21 mouse cellular contexts compared by ENCODE assay signal in genomic region chr2:50111169-50111568, GRCm38 (mm10). TPM values are rescaled to one million over a fixed set of nuclear protein-coding genes. Genes with fewer than 3 reads are reported as not detected.
DNase-seq lines count a peak whose midpoint lies in the region; ATAC-seq lines count a peak whose summit lies in the region.
"Had no signal": no experiment of that assay in that cellular context is flagged by ENCODE, and none has a peak within 500 bp of the region (broad histone marks: within the 10 kb centered on the region; RNA-seq: fewer than 3 reads in every experiment).

No protein-coding gene starts in this region.

- no peak overlapping the region for H3K4me3 ChIP-seq in heart, embryonic 13.5 days
- H3K4me3 ChIP-seq in midbrain, embryonic 16.5 days (ENCODE audit: low read depth, low read length): no peak overlapping the region
- no peak overlapping the region for H3K4me3 ChIP-seq in midbrain, embryonic 15.5 days
- no peak overlapping the region for H3K4me3 ChIP-seq in neural tube, embryonic 15.5 days (replicated peaks)
- H3K4me3 ChIP-seq: embryonic facial prominence, embryonic 12.5 days; forebrain, embryonic 13.5 days; heart, embryonic 15.5 days; hindbrain, embryonic 15.5 days had no signal

- no peaks in the 10 kb centered on the region for H3K36me3 ChIP-seq in heart, embryonic 13.5 days
- no peaks in the 10 kb centered on the region for H3K36me3 ChIP-seq in midbrain, embryonic 16.5 days (ENCODE audit: control insufficient read depth, insufficient read depth, low read length)
- H3K36me3 ChIP-seq in midbrain, embryonic 15.5 days (replicated peaks): no peaks in the 10 kb centered on the region
- H3K36me3 ChIP-seq in neural tube, embryonic 15.5 days: no peaks in the 10 kb centered on the region
- H3K36me3 ChIP-seq: embryonic facial prominence, embryonic 12.5 days; heart, embryonic 15.5 days; hindbrain, embryonic 15.5 days had no signal

- H3K9ac ChIP-seq in heart, embryonic 13.5 days: no peak overlapping the region
- no peak overlapping the region for H3K9ac ChIP-seq in midbrain, embryonic 16.5 days (ENCODE audit: low read depth, low read length)
- H3K9ac ChIP-seq in midbrain, embryonic 15.5 days: no peak overlapping the region
- no peak overlapping the region for H3K9ac ChIP-seq in neural tube, embryonic 15.5 days (replicated peaks)
- H3K9ac ChIP-seq: embryonic facial prominence, embryonic 12.5 days; forebrain, embryonic 13.5 days; forebrain, postnatal 0 days; heart, embryonic 15.5 days; hindbrain, embryonic 15.5 days had no signal

- no peaks in the 10 kb centered on the region for H3K27me3 ChIP-seq in heart, embryonic 13.5 days (replicated peaks)
- no peaks in the 10 kb centered on the region for H3K27me3 ChIP-seq in midbrain, embryonic 16.5 days (ENCODE audit: control insufficient read depth, insufficient read depth, low read depth, low read length)
- no peaks in the 10 kb centered on the region for H3K27me3 ChIP-seq in midbrain, embryonic 15.5 days (replicated peaks)
- H3K27me3 ChIP-seq in neural tube, embryonic 15.5 days (replicated peaks): no peaks in the 10 kb centered on the region
- H3K27me3 ChIP-seq: embryonic facial prominence, embryonic 12.5 days; forebrain, embryonic 13.5 days; heart, embryonic 15.5 days; hindbrain, embryonic 15.5 days had no signal

- no peaks in the 10 kb centered on the region for H3K9me3 ChIP-seq in heart, embryonic 13.5 days
- H3K9me3 ChIP-seq in midbrain, embryonic 16.5 days (replicated peaks; ENCODE audit: control insufficient read depth, low read length, poor library complexity, severe bottlenecking): no peaks in the 10 kb centered on the region
- no peaks in the 10 kb centered on the region for H3K9me3 ChIP-seq in midbrain, embryonic 15.5 days
- H3K9me3 ChIP-seq in neural tube, embryonic 15.5 days (replicated peaks): no peaks in the 10 kb centered on the region
- H3K9me3 ChIP-seq: embryonic facial prominence, embryonic 12.5 days; forebrain, embryonic 13.5 days; heart, embryonic 15.5 days; hindbrain, embryonic 15.5 days had no signal

- H3K4me1 ChIP-seq in heart, embryonic 13.5 days: peaks cover 31% of the 10 kb centered on the region
- peaks cover 2% of the 10 kb centered on the region; the same call in 1 of the 2 replicates for H3K4me1 ChIP-seq in midbrain, embryonic 16.5 days (ENCODE audit: control insufficient read depth, insufficient read depth, low read length)
- peaks cover 8% of the 10 kb centered on the region; the same call in 1 of the 2 replicates for H3K4me1 ChIP-seq in midbrain, embryonic 15.5 days
- peaks cover 16% of the 10 kb centered on the region for H3K4me1 ChIP-seq in neural tube, embryonic 15.5 days

- intact Hi-C loops in heart, postnatal 25 days (cut with DNase I): no loop called here

- peak; percentile 65 for DNase-seq in heart, adult 11 months
- DNase-seq in heart, postnatal 25 days (ENCODE audit: low spot score): no peak
- DNase-seq in heart, adult 8-10 months (ENCODE audit: low spot score): no peak
- DNase-seq: adrenal gland, postnatal 10 days; cerebellum, adult 11 months; cerebellum, adult 8-10 months; cerebellum, postnatal 14 days; embryo, embryonic 11 days; forebrain, postnatal 0 days; gastrocnemius, postnatal 14 days; heart, postnatal 14 days had no signal

- no peak for ATAC-seq in heart, embryonic 13.5 days (ENCODE audit: extremely low read depth, insufficient number of reproducible peaks, low FRiP score, low TSS enrichment)
- ATAC-seq in midbrain, embryonic 16.5 days: peak; percentile 25; the same call in 1 of the 2 replicates
- no peak for ATAC-seq in midbrain, embryonic 15.5 days (replicated peaks)
- 0 out of 2 replicates have a peak, but pooled peaks have one; percentile 5 for ATAC-seq in neural tube, embryonic 15.5 days (ENCODE audit: low FRiP score)
- ATAC-seq: forebrain, embryonic 13.5 days; forebrain, postnatal 0 days had no signal

- 72% methylated on average over 3 of the region's 3 CpGs for WGBS in heart, embryonic 13.5 days
- WGBS in midbrain, embryonic 16.5 days: 69% methylated on average over 3 of the region's 3 CpGs
- 74% methylated on average over 3 of the region's 3 CpGs for whole genome bisulfite sequencing in midbrain, embryonic 15.5 days
- WGBS in neural tube, embryonic 15.5 days: 44% methylated on average over 3 of the region's 3 CpGs

- peak overlapping the region; percentile 68; the same call in 1 of the 2 replicates for H3K27ac ChIP-seq in heart, embryonic 13.5 days (replicated peaks)
- H3K27ac ChIP-seq in midbrain, embryonic 16.5 days (ENCODE audit: low read length): no peak overlapping the region
- no peak overlapping the region for H3K27ac ChIP-seq in midbrain, embryonic 15.5 days
- H3K27ac ChIP-seq in neural tube, embryonic 15.5 days (replicated peaks): 0 out of 2 replicates have a peak overlapping the region, but pooled peaks have one; percentile 18
- H3K27ac ChIP-seq: embryonic facial prominence, embryonic 12.5 days; forebrain, embryonic 13.5 days; hindbrain, embryonic 15.5 days had no signal

- H3K4me2 ChIP-seq in heart, embryonic 13.5 days: no peak overlapping the region
- H3K4me2 ChIP-seq in midbrain, embryonic 16.5 days (ENCODE audit: low read length): no peak overlapping the region
- H3K4me2 ChIP-seq in midbrain, embryonic 15.5 days: no peak overlapping the region
- no peak overlapping the region for H3K4me2 ChIP-seq in neural tube, embryonic 15.5 days
- H3K4me2 ChIP-seq: embryonic facial prominence, embryonic 12.5 days; forebrain, embryonic 13.5 days; hindbrain, embryonic 15.5 days had no signal

RNA-seq across cellular contexts. Expression of gene Lypd6, which starts 44.9 kb away (rescaled TPM):
- under 1 TPM; 0.08 to 0.34 TPM for total RNA-seq in heart, postnatal 25 days (2021)
- polyA plus RNA-seq in heart, embryonic 13.5 days (2015; fragmentation: Nextera tagmentation; extraction: Ambion mirVana): 3.5 and 4.9 TPM in 2 replicates
- total RNA-seq in heart, adult 8-10 months (2022): 1 to 10 TPM in 2 of 4 experiments, under 1 TPM in 2; 0.24 to 2.8 (median 0.73) TPM
- 7.9 and 14.4 TPM in 2 replicates for polyA plus RNA-seq in midbrain, embryonic 16.5 days (2015; fragmentation: Nextera tagmentation; extraction: Ambion mirVana)
- 9.2 and 10.4 TPM in 2 replicates for polyA plus RNA-seq in midbrain, embryonic 15.5 days (2015; fragmentation: Nextera tagmentation; extraction: Ambion mirVana)
- 14.7 and 16.0 TPM in 2 replicates for polyA plus RNA-seq in neural tube, embryonic 15.5 days (2015; fragmentation: Nextera tagmentation; extraction: Ambion mirVana)
- total RNA-seq: common myeloid progenitor, adult 5-6 weeks; MEL had no signal

Comparison
In these comparisons a context has a peak if more than half of its experiments do, and no peak if none do; other contexts are left out.
1. ATAC-seq: peak in midbrain, embryonic 16.5 days (single experiment) and neural tube, embryonic 15.5 days (single experiment); none in heart, embryonic 13.5 days (single experiment) and midbrain, embryonic 15.5 days (single experiment).
2. H3K27ac ChIP-seq: peak in heart, embryonic 13.5 days (single experiment) and neural tube, embryonic 15.5 days (single experiment); none in midbrain, embryonic 16.5 days (single experiment) and midbrain, embryonic 15.5 days (single experiment).